Mouse (Mus musculus) liver, postnatal 0 days (tissue): ENCODE results near the gene Samm50.

Experiments
- CTCF ChIP-seq: sonication (generic); IDR thresholded peaks from 2 replicates; pipeline ENCODE4 v1.5.1; 2016; ENCODE audit warnings: antibody characterized with exemption, low read depth
- EP300 ChIP-seq: IDR thresholded peaks from 2 replicates; pipeline ENCODE4 v1.6.1; 2016; ENCODE audit warnings: antibody characterized with exemption, low read depth, mild to moderate bottlenecking

DNA sequence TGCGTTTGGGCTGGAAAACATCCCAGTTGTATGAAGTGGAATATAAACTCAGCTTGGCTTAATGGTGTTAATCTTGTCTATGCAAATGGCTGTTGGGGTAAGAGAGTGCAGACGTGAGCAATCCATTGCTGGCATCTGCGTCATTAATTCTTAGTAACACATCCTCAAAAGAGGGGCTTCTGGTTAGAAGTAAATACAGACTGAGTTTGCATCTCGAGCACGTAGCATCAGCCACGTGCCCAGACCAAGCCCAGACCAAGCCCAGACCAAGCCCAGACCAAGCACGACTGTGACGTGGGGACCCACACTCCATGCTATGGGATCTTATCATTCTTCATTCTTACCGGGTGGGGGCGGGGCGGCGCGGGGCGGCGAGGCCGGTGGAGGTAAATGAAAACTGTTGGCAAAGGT, 47.0 kb downstream of the Samm50 start:
- TF ChIP-seq CTCF (no peak), EP300 (no peak)
